Mouse (Mus musculus) megakaryocyte, embryonic 14.5 days (primary cell): ENCODE measurements around the gene Tmem39a.

Source experiments
- FLI1 ChIP-seq: IDR thresholded peaks from 2 replicates; pipeline ENCODE4 v1.6.1; 2012; ENCODE audit warnings: low read length, inconsistent platforms, mixed read lengths
- GATA1 ChIP-seq: IDR thresholded peaks from 3 replicates; pipeline ENCODE4 v1.6.1; 2012; ENCODE audit warnings: mixed read lengths, low read length, inconsistent platforms, borderline replicate concordance

DNA sequence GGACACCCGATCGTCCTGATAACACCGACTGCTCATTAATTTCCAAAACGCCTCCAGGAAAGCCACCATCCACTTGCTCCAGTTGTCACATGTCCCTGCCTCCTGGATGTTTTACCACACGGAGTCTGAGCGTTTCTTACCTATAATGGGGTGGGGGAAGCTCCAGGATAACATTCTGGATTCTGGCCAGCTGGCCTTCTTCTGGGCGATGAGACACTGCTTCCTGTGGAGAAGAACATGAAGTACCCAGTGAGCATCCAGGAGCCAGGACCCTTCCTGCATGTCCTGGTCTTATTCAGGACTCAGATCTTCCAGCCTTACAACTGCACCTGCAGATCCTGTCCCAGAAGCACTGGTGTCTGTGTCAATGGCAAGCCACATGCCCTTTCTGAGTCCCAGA, 66.9 kb downstream of the Tmem39a start:
- no peak for TF ChIP-seq GATA1
- TF ChIP-seq FLI1, result no peak
